Mouse (Mus musculus): ENCODE results near the gene Ms4a4b.
"Not testable (repeated sequence)": the region's sequence is repeated elsewhere in the genome, so short reads cannot be mapped to it uniquely, and the experiment has no call there.

Ms4a4b gene

DNA sequence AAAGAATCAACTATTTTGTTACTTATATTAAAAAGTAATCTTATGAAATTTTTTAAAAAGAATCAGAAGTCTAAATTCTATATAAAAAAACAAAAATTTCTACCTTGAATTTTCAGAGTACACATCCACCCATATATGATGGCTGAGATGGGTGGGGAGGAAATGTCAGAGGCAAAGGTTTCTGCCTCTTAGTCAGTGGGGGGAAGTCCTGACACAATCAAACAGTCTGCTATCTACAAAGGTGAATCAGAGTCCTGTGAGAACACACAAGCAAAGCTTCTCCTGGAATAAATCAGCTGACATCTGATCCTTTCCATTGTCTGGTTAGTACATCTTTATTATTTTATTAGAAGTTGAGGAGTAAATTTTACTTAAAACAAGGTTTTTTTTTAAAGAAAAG lies at the start of gene Ms4a4b:
Ms4a4b (plus strand) TSS at position 216 of the 400 bp plus-strand sequence.
- no peak for DNase-seq (ENCODE audit: low spot score)

GRCm38 (mm10) chr19:11395769-11396168 lies 47.6 kb upstream of the Ms4a4b start:
- no peak for DNase-seq (ENCODE audit: low spot score)

DNA sequence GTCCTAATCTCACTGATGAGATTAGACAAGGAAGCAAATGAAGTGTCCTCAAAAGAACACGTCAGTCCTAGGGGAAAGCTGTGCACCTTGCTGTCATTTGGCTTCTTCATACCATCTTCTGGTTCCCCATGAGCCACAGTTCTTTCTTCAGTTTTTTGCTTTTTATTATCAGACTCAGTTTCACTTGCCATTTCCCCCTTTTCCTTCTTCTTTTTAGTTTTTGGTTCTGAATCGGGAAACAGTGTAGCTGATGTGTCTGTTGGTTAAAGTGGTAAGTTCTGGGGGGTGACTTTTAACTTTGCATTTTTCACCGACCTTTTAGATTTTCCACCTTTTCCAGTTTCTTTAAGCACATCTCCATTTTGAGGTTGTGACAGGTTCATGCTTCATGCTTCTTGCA lies 38.8 kb upstream of the Ms4a4b start, which contains the start of gene Ms4a4c:
Ms4a4c (plus strand) TSS at position 244 of the 400 bp plus-strand sequence.
- DNase-seq (ENCODE audit: low spot score) = no peak

- DNase-seq (ENCODE audit: low spot score) = no peak
Observed at GRCm38 (mm10) chr19:11407428-11407827, 35.9 kb upstream of the Ms4a4b start.

DNA sequence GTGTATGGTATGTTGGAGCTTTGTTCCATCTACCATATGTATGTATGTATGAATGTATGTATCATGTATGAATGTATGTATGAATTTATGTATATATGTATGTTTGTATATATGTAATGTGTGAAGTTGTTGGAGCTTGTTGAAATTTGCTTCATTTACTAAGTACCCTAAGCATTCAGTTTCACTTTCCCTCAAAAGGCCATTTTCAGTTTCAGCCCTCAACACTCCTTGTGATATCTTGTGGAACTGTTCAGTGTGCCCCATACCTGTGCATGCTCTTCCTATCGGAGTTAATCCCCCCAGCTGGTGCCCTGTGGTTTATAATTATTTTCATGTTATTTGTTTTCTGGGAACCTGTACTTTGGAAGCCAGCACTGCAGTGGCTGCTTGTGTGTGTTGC lies 34.8 kb upstream of the Ms4a4b start:
- DNase-seq (ENCODE audit: low spot score) = no peak

GRCm38 (mm10) chr19:11411640-11412039 lies 31.7 kb upstream of the Ms4a4b start:
- DNase-seq (ENCODE audit: low spot score) = no peak

GRCm38 (mm10) chr19:11414084-11414483 lies 29.3 kb upstream of the Ms4a4b start:
- DNase-seq (ENCODE audit: low spot score) = no peak

DNA sequence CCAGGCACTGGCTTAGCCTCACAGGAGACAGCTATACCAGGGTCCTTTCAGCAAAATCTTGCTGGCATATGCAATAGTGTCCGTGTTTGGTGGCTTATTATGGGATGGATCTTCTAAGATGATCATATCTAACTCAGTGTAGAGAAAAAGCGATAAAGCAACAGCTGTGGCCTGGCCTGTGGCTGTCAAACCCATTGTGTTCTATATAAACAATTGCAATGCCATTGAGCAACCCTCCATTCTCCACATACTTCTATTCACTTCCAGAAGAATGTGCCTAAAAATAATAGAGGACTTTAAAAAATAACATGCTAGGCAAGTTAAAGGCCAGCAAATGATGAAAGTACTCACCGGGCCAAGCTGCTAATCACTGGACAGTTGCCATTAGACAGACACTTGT lies 27.8 kb upstream of the Ms4a4b start:
- DNase-seq (ENCODE audit: low spot score) = no peak

GRCm38 (mm10) chr19:11418865-11419264 lies 24.5 kb upstream of the Ms4a4b start:
- DNase-seq (ENCODE audit: low spot score) = not testable (repeated sequence)

DNA sequence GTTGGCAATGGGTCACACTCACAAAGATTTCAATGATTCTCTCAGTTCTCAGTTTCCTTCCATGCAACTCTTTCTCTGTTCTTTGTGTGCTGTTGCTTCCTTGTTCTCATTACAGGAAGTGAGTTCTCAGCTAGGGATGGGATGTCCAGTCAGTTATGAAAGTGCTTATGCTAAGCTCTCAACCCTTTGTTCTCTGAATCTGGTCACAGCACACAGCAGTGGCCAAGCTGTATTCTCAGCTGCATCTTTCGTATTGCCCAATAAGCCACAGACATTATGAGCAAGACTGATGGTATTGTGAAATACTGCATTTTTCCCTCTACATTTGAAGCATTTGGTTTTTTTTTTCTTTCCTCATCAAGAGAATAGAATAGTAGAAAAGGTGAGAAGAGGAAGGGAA lies 12.1 kb upstream of the Ms4a4b start:
- DNase-seq (ENCODE audit: low spot score) = not testable (repeated sequence)

DNA sequence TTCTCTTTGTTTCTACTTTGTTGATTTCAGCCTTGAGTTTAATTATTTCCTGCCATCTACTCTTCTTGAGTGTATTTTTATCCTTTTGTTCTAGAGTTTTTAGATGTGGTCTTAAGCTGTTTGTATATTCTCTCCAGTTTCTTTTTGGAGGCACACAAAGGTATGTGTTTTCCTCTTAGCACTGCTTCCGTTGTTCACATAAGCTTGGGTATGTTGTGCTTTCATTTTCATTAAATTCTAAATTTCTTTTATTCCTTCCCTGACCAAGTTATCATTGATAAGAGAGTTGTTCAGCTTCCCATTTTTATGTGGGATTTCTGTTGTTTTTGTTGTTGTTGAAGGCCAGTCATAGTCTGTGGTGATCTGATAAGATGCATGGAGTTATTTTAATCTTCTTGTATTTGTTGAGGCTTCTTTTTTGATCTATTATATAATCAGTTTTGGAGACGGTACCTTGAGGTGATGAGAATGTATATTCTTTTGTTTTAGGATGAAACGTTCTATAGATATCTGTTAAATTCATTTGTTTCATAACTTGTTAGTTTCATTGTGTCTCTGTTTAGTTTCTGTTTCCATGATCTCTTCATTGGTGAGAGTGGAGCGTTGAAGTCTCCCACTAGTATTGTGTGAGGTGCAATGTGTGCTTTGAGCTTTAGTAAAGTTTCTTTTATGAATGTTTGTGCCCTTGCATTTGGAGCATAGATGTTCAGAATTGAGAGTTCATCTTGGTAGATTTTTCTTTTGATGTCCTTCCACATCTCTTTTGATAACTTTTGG lies 8.1 kb upstream of the Ms4a4b start:
- DNase-seq (ENCODE audit: low spot score) = no peak

GRCm38 (mm10) chr19:11443964-11444363 lies 611 bp downstream of the Ms4a4b start:
- no peak for DNase-seq (ENCODE audit: low spot score)

DNA sequence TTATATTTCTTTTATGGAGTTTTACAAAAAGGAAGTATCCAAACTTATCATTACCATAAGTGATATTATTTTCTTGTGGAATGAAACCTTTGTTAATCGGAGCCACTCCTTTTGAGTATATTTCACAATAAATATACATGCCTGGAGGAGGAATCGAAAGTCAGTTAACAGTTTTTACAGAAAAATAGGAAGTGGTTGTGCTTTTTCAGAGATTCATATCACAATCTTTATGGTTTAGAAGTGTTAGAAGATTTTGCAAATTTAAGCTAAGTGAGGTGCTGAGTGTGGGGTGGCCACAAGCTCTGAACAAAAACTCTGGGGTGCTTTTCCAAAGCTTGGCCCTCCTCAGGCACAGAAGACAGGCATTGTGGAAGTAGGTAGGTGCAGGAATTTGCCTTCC lies 3.9 kb downstream of the Ms4a4b start:
- DNase-seq (ENCODE audit: low spot score) = no peak

DNA sequence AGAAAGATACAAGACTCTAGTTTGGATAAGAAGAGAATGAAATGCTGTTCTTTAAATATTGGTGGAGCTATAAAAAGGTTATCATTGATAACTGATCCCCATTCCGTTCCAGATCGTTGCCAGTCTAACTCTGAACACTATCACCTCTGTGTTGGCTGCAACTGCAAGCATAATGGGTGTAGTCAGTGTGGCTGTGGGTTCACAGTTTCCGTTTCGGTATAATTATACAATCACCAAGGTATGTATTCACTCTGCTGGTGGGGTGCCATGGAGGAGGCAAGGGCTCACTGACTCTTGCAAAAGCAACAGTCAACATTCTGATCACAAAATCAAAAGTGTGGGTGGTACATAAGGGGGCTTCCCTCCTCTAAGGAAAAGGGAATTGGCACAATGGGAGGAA lies 15.7 kb downstream of the Ms4a4b start:
- DNase-seq (ENCODE audit: low spot score) = not testable (repeated sequence)

DNA sequence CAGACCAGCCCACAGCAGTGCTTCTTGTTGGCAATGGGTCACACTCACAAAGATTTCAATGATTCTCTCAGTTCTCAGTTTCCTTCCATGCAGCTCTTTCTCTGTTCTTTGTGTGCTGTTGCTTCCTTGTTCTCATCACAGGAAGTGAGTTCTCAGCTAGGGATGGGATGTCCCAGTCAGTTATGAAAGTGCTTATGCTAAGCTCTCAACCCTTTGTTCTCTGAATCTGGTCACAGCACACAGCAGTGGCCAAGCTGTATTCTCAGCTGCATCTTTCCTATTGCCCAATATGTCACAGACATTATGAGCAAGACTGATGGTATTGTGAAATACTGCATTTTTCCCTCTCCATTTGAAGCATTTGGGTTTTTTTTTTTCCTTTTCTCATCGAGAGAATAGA lies 21.4 kb downstream of the Ms4a4b start:
- DNase-seq (ENCODE audit: low spot score) = not testable (repeated sequence)

GRCm38 (mm10) chr19:11466471-11466870 lies 23.1 kb downstream of the Ms4a4b start:
- DNase-seq (ENCODE audit: low spot score) = no peak

DNA sequence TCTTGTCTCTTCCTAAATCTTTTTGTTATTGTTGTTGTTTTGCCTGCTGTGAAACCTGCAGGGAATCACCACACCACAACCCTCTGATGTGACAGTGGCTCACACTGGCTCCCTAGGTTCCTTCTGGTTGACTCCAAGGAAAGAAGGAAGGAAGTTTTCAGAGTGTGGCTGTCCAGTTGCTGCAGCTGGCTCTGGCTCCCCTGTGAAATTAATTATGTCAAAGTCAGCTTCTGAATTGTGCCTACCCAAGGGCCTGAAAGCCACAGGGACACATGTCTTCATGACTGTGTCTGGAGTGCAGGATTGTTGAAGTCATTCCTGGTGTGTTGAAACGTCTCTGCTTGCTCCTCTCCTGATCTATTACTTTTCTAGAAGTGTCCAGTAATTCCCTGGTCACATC lies 25.0 kb downstream of the Ms4a4b start:
- not testable (repeated sequence) for DNase-seq (ENCODE audit: low spot score)

- not testable (repeated sequence) for DNase-seq (ENCODE audit: low spot score)
Observed at GRCm38 (mm10) chr19:11469215-11469614, 25.9 kb downstream of the Ms4a4b start, which contains the start of gene Ms4a6c. Gene Ms4a6c (plus strand): TSS chr19:11469366.

GRCm38 (mm10) chr19:11479714-11480113 lies 36.4 kb downstream of the Ms4a4b start:
- DNase-seq (ENCODE audit: low spot score) = no peak

DNA sequence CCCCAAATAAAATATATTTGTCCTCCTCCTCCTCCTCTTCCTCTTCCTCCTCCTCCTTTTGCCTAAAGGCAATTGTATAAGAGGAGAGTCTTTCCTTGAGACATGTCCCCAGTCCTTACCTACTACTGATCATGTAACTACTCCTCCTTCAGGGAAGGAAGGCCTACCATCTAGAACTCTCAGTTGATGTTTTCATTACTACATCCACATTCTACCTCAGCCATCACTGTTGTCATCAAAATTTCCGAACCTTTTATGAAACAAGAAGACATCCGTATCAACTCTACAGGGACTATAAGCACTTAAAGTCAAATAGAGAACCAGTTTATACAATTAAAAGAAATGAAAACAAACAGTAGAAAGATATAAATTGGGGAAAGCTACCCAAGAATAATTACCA lies 39.3 kb downstream of the Ms4a4b start:
- no peak for DNase-seq (ENCODE audit: low spot score)

GRCm38 (mm10) chr19:11483941-11484340 lies 40.6 kb downstream of the Ms4a4b start:
- DNase-seq (ENCODE audit: low spot score) = no peak

GRCm38 (mm10) chr19:11484388-11484787 lies 41.0 kb downstream of the Ms4a4b start:
- no peak for DNase-seq (ENCODE audit: low spot score)

GRCm38 (mm10) chr19:11485266-11485665 lies 41.9 kb downstream of the Ms4a4b start:
- no peak for DNase-seq (ENCODE audit: low spot score)

DNA sequence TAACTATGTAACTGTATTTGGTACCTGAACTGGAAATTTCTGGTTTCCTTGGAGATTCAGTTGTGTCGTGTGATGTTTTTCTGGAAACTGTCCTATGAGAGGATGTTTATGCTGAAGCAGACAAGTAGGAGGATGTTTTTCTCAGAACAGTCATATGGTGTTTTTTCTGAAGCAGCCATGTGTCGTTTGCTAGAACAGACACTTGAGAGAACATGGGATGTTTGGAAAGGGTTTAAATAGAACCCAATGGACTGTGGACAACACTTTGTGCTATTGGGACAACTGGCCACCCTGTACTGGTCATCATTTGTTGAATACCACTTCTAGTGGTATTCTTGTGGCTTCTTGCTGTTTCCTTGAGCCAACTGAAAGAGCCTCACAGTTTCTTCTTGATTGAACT lies 42.4 kb downstream of the Ms4a4b start, which contains the start of gene Gm8369:
Gm8369 (plus strand) TSS at position 193 of the 400 bp plus-strand sequence.
- DNase-seq (ENCODE audit: low spot score) = no peak

Measured in urinary bladder, postnatal 14 days (tissue).